Mouse (Mus musculus): Measurements from ENCODE around the gene Spty2d1. TPM values are rescaled to one million over a fixed set of nuclear protein-coding genes. Genes with fewer than 3 reads are reported as not detected.

Spty2d1 gene
- polyA plus RNA-seq, 1 experiment from 2014 or later: 15.6 TPM

- H3K36me3 ChIP-seq (ENCODE audit: control insufficient read depth, insufficient read depth, low read length): no peaks in the 10 kb centered on the region
- H3K9ac ChIP-seq (ENCODE audit: low read depth, low read length): no peak overlapping the region
- no peak overlapping the region for H3K4me3 ChIP-seq (ENCODE audit: low read depth, low read length)
- no peak overlapping the region for H3K27ac ChIP-seq (ENCODE audit: low read depth, low read length)
- no peak for ATAC-seq (replicated peaks; ENCODE audit: insufficient number of reproducible peaks, low FRiP score, low TSS enrichment)
- H3K4me1 ChIP-seq (ENCODE audit: control insufficient read depth, insufficient read depth, low read length): peaks cover 15% of the 10 kb centered on the region
- WGBS (ENCODE audit: insufficient replicate concordance): 72% methylated on average over 3 of the region's 3 CpGs
- no peaks in the 10 kb centered on the region for H3K9me3 ChIP-seq (replicated peaks; ENCODE audit: control insufficient read depth, low read length)
- no peak overlapping the region for H3K4me2 ChIP-seq
- no peaks in the 10 kb centered on the region for H3K27me3 ChIP-seq (ENCODE audit: control insufficient read depth, insufficient read depth, low read length)
These were observed 8.4 kb upstream of the Spty2d1 start for GRCm38 (mm10) chr7:47016602-47017001.

GRCm38 (mm10) chr7:47015390-47016065 lies 7.3 kb upstream of the Spty2d1 start:
- Histone ChIP-seq H3K27ac (ENCODE audit: low read depth, low read length) (peak overlapping the region; percentile 74), H3K9ac (ENCODE audit: low read depth, low read length) (peak overlapping the region; percentile 43), H3K4me3 (ENCODE audit: low read depth, low read length) (no peak overlapping the region)

GRCm38 (mm10) chr7:47014564-47015389 lies 6.6 kb upstream of the Spty2d1 start:
- 49% methylated on average over 11 of the region's 11 CpGs for WGBS (ENCODE audit: insufficient replicate concordance)
- no peaks in the 10 kb centered on the region for H3K36me3 ChIP-seq (ENCODE audit: control insufficient read depth, insufficient read depth, low read length)
- H3K27me3 ChIP-seq (ENCODE audit: control insufficient read depth, insufficient read depth, low read length): no peaks in the 10 kb centered on the region
- H3K27ac ChIP-seq (ENCODE audit: low read depth, low read length): peak overlapping the region; percentile 74
- H3K4me1 ChIP-seq (ENCODE audit: control insufficient read depth, insufficient read depth, low read length): peaks cover 15% of the 10 kb centered on the region
- H3K9me3 ChIP-seq (replicated peaks; ENCODE audit: control insufficient read depth, low read length): no peaks in the 10 kb centered on the region
- ATAC-seq (replicated peaks; ENCODE audit: insufficient number of reproducible peaks, low FRiP score, low TSS enrichment): no peak
- H3K4me2 ChIP-seq: peak overlapping the region; percentile 42
- no peak overlapping the region for H3K4me3 ChIP-seq (ENCODE audit: low read depth, low read length)
- no peak overlapping the region for H3K9ac ChIP-seq (ENCODE audit: low read depth, low read length)

More at GRCm38 (mm10) chr7:47015390-47016065, 7.3 kb upstream of the Spty2d1 start:
- no peaks in the 10 kb centered on the region for H3K9me3 ChIP-seq (replicated peaks; ENCODE audit: control insufficient read depth, low read length)
- ATAC-seq (replicated peaks; ENCODE audit: insufficient number of reproducible peaks, low FRiP score, low TSS enrichment): peak; percentile 97
- no peaks in the 10 kb centered on the region for H3K36me3 ChIP-seq (ENCODE audit: control insufficient read depth, insufficient read depth, low read length)
- WGBS (ENCODE audit: insufficient replicate concordance): 5% methylated on average over 6 of the region's 6 CpGs
- peak overlapping the region; percentile 42 for H3K4me2 ChIP-seq
- H3K4me1 ChIP-seq (ENCODE audit: control insufficient read depth, insufficient read depth, low read length): peaks cover 15% of the 10 kb centered on the region
- no peaks in the 10 kb centered on the region for H3K27me3 ChIP-seq (ENCODE audit: control insufficient read depth, insufficient read depth, low read length)

- Histone ChIP-seq H3K9ac (ENCODE audit: low read depth, low read length) (no peak overlapping the region), H3K4me1 (ENCODE audit: control insufficient read depth, insufficient read depth, low read length) (peaks cover 15% of the 10 kb centered on the region), H3K27me3 (ENCODE audit: control insufficient read depth, insufficient read depth, low read length) (no peaks in the 10 kb centered on the region), H3K4me3 (ENCODE audit: low read depth, low read length) (no peak overlapping the region), H3K9me3 (replicated peaks; ENCODE audit: control insufficient read depth, low read length) (no peaks in the 10 kb centered on the region), H3K36me3 (ENCODE audit: control insufficient read depth, insufficient read depth, low read length) (no peaks in the 10 kb centered on the region), H3K27ac (ENCODE audit: low read depth, low read length) (peak overlapping the region; percentile 59), H3K4me2 (no peak overlapping the region)
- WGBS (ENCODE audit: insufficient replicate concordance): 38% methylated on average over 9 of the region's 9 CpGs
- ATAC-seq (replicated peaks; ENCODE audit: insufficient number of reproducible peaks, low FRiP score, low TSS enrichment): no peak
These were observed 5.0 kb upstream of the Spty2d1 start for GRCm38 (mm10) chr7:47013131-47013767.

GRCm38 (mm10) chr7:47007818-47008167 lies 418 bp downstream of the Spty2d1 start:
- H3K36me3 ChIP-seq (ENCODE audit: control insufficient read depth, insufficient read depth, low read length): no peaks in the 10 kb centered on the region
- H3K4me2 ChIP-seq: peak overlapping the region; percentile 68
- WGBS (ENCODE audit: insufficient replicate concordance): under 1% methylated on average over 25 of the region's 25 CpGs
- H3K9me3 ChIP-seq (replicated peaks; ENCODE audit: control insufficient read depth, low read length): no peaks in the 10 kb centered on the region
- peak overlapping the region; percentile 75 for H3K9ac ChIP-seq (ENCODE audit: low read depth, low read length)
- H3K27me3 ChIP-seq (ENCODE audit: control insufficient read depth, insufficient read depth, low read length): no peaks in the 10 kb centered on the region
- peak overlapping the region; percentile 86 for H3K27ac ChIP-seq (ENCODE audit: low read depth, low read length)
- H3K4me1 ChIP-seq (ENCODE audit: control insufficient read depth, insufficient read depth, low read length): peaks cover 14% of the 10 kb centered on the region
- peak overlapping the region; percentile 74 for H3K4me3 ChIP-seq (ENCODE audit: low read depth, low read length)
- peak; percentile 47 for ATAC-seq (replicated peaks; ENCODE audit: insufficient number of reproducible peaks, low FRiP score, low TSS enrichment)

GRCm38 (mm10) chr7:47007109-47007780 lies 966 bp downstream of the Spty2d1 start:
- H3K27me3 ChIP-seq (ENCODE audit: control insufficient read depth, insufficient read depth, low read length): no peaks in the 10 kb centered on the region
- peak overlapping the region; percentile 68 for H3K4me2 ChIP-seq
- peak overlapping the region; percentile 75 for H3K9ac ChIP-seq (ENCODE audit: low read depth, low read length)
- no peak for ATAC-seq (replicated peaks; ENCODE audit: insufficient number of reproducible peaks, low FRiP score, low TSS enrichment)
- H3K27ac ChIP-seq (ENCODE audit: low read depth, low read length): peak overlapping the region; percentile 86
- H3K4me1 ChIP-seq (ENCODE audit: control insufficient read depth, insufficient read depth, low read length): peaks cover 19% of the 10 kb centered on the region
- peak overlapping the region; percentile 74 for H3K4me3 ChIP-seq (ENCODE audit: low read depth, low read length)
- H3K36me3 ChIP-seq (ENCODE audit: control insufficient read depth, insufficient read depth, low read length): no peaks in the 10 kb centered on the region
- H3K9me3 ChIP-seq (replicated peaks; ENCODE audit: control insufficient read depth, low read length): no peaks in the 10 kb centered on the region
- WGBS (ENCODE audit: insufficient replicate concordance): 22% methylated on average over 21 of the region's 21 CpGs

- no peaks in the 10 kb centered on the region for H3K27me3 ChIP-seq (ENCODE audit: control insufficient read depth, insufficient read depth, low read length)
- H3K9ac ChIP-seq (ENCODE audit: low read depth, low read length): no peak overlapping the region
- ATAC-seq (replicated peaks; ENCODE audit: insufficient number of reproducible peaks, low FRiP score, low TSS enrichment): no peak
- H3K4me1 ChIP-seq (ENCODE audit: control insufficient read depth, insufficient read depth, low read length): peaks cover 32% of the 10 kb centered on the region
- no peak overlapping the region for H3K4me3 ChIP-seq (ENCODE audit: low read depth, low read length)
- 43% methylated on average over 3 of the region's 3 CpGs for WGBS (ENCODE audit: insufficient replicate concordance)
- no peaks in the 10 kb centered on the region for H3K9me3 ChIP-seq (replicated peaks; ENCODE audit: control insufficient read depth, low read length)
- H3K27ac ChIP-seq (ENCODE audit: low read depth, low read length): no peak overlapping the region
- peaks cover 4% of the 10 kb centered on the region; the same call in 1 of the 2 replicates for H3K36me3 ChIP-seq (ENCODE audit: control insufficient read depth, insufficient read depth, low read length)
- H3K4me2 ChIP-seq: no peak overlapping the region
These were observed 4.6 kb downstream of the Spty2d1 start for GRCm38 (mm10) chr7:47003411-47004115.

- no peak overlapping the region for H3K4me3 ChIP-seq (ENCODE audit: low read depth, low read length)
- H3K27me3 ChIP-seq (ENCODE audit: control insufficient read depth, insufficient read depth, low read length): no peaks in the 10 kb centered on the region
- 68% methylated on average over 4 of the region's 4 CpGs for WGBS (ENCODE audit: insufficient replicate concordance)
- H3K9ac ChIP-seq (ENCODE audit: low read depth, low read length): no peak overlapping the region
- peaks cover 33% of the 10 kb centered on the region for H3K4me1 ChIP-seq (ENCODE audit: control insufficient read depth, insufficient read depth, low read length)
- no peaks in the 10 kb centered on the region for H3K9me3 ChIP-seq (replicated peaks; ENCODE audit: control insufficient read depth, low read length)
- peaks cover 15% of the 10 kb centered on the region for H3K36me3 ChIP-seq (ENCODE audit: control insufficient read depth, insufficient read depth, low read length)
- no peak overlapping the region for H3K4me2 ChIP-seq
- ATAC-seq (replicated peaks; ENCODE audit: insufficient number of reproducible peaks, low FRiP score, low TSS enrichment): no peak
- H3K27ac ChIP-seq (ENCODE audit: low read depth, low read length): no peak overlapping the region
These were observed 6.3 kb downstream of the Spty2d1 start for GRCm38 (mm10) chr7:47001900-47002275.

All from heart, embryonic 11.5 days (tissue).